Mouse (Mus musculus) stomach, postnatal 0 days (tissue): Measurements from ENCODE around the gene Plcb1. TPM values are rescaled to one million over a fixed set of nuclear protein-coding genes. Genes with fewer than 3 reads are reported as not detected.

ENCODE experiments used
- ATAC-seq: fragments of 200-750 bp; cut with Nextera tagmentation; 2 replicates; pipeline ENCODE4 v1.8.0; 2017; ENCODE audit not compliant: low FRiP score, low TSS enrichment
- DNase-seq: peaks from one replicate; pipeline ENCODE4 v3.0.0-alpha.2; 2016; ENCODE audit warnings: low spot score
- H3K27ac ChIP-seq: fragments of 300-500 bp; sonication (generic); replicated peaks from 2 replicates; pipeline ENCODE4 v1.5.1; 2014; ENCODE audit warnings: mild to moderate bottlenecking, control low read depth
- H3K27me3 ChIP-seq: fragments of 300-500 bp; sonication (generic); 2 replicates; pipeline ENCODE4 v1.6.1; 2014; ENCODE audit warnings: low read length; ENCODE audit not compliant: control insufficient read depth, insufficient read depth
- H3K36me3 ChIP-seq: fragments of 300-500 bp; sonication (generic); 2 replicates; pipeline ENCODE4 v1.6.1; 2014; ENCODE audit warnings: low read length, mixed read lengths; ENCODE audit not compliant: control insufficient read depth, insufficient read depth
- H3K4me1 ChIP-seq: fragments of 300-500 bp; sonication (generic); replicated peaks from 2 replicates; pipeline ENCODE4 v1.6.1; 2014; ENCODE audit warnings: antibody characterized with exemption; ENCODE audit not compliant: control insufficient read depth, insufficient read depth
- H3K4me2 ChIP-seq: fragments of 300-500 bp; sonication (generic); replicated peaks from 2 replicates; pipeline ENCODE4 v1.6.1; 2014; ENCODE audit warnings: low read depth, mild to moderate bottlenecking, control low read depth, moderate library complexity
- H3K4me3 ChIP-seq: fragments of 300-500 bp; sonication (generic); 2 replicates; pipeline ENCODE4 v1.5.1; 2014; ENCODE audit warnings: low read depth, low read length, control low read depth
- H3K9ac ChIP-seq: fragments of 300-500 bp; sonication (generic); 2 replicates; pipeline ENCODE4 v1.6.1; 2014; ENCODE audit warnings: mild to moderate bottlenecking, low read length, control low read depth, mixed read lengths
- H3K9me3 ChIP-seq: fragments of 300-500 bp; sonication (generic); 2 replicates; pipeline ENCODE4 v1.6.1; 2016; ENCODE audit warnings: low read length; ENCODE audit not compliant: control insufficient read depth
- CTCF ChIP-seq: IDR thresholded peaks from 2 replicates; pipeline ENCODE4 v1.5.1; 2016; ENCODE audit warnings: antibody characterized with exemption, low read depth, mild to moderate bottlenecking, moderate library complexity
- EP300 ChIP-seq: optimal IDR thresholded peaks from 2 replicates; pipeline ENCODE3; 2016; ENCODE audit warnings: antibody characterized with exemption
- WGBS: fragments of 180-500 bp; shearing (Covaris S2); extraction: QIAGEN DNeasy Blood & Tissue Kit; methylation state at CpG from one replicate; pipeline ENCODE4 v1.1.7; 2014; 5-methylcytosine and 5-hydroxymethylcytosine counted together
- polyA plus RNA-seq: library from polyadenylated mRNA; unstranded; fragments of >200 nt; fragmentation: Nextera tagmentation; extraction: Ambion mirVana; gene quantifications from 2 replicates; pipeline ENCODE4 v1.2.1, GENCODE M21; 2015

The Plcb1 gene
- polyA plus RNA-seq, 1 experiment from 2014 or later = 7.0 TPM

GRCm38 (mm10) chr2:134924143-134924655 lies 138.3 kb downstream of the Plcb1 start:
- no peaks in the 10 kb centered on the region for H3K27me3 ChIP-seq
- no peak overlapping the region for H3K4me3 ChIP-seq
- H3K27ac ChIP-seq = no peak overlapping the region
- no peaks in the 10 kb centered on the region for H3K9me3 ChIP-seq
- 75% methylated on average over 4 of the region's 4 CpGs for WGBS
- DNase-seq (no peak), ATAC-seq (0 out of 2 replicates have a peak, but pooled peaks have one; percentile 32)
- H3K9ac ChIP-seq = no peak overlapping the region
- H3K4me1 ChIP-seq = no peaks in the 10 kb centered on the region
- H3K4me2 ChIP-seq = no peak overlapping the region
- no peaks in the 10 kb centered on the region for H3K36me3 ChIP-seq
- TF ChIP-seq EP300 (no peak), CTCF (peak; percentile 37)

GRCm38 (mm10) chr2:134926266-134926665 lies 140.4 kb downstream of the Plcb1 start:
- ATAC-seq (no peak), DNase-seq (no peak)
- TF ChIP-seq CTCF = no peak
- no peak for TF ChIP-seq EP300
- H3K4me1 ChIP-seq = no peaks in the 10 kb centered on the region; the same call in 1 of the 2 replicates
- no peak overlapping the region for H3K27ac ChIP-seq
- no peaks in the 10 kb centered on the region for H3K9me3 ChIP-seq
- H3K27me3 ChIP-seq = no peaks in the 10 kb centered on the region
- H3K4me3 ChIP-seq = no peak overlapping the region
- no peaks in the 10 kb centered on the region for H3K36me3 ChIP-seq
- H3K4me2 ChIP-seq = no peak overlapping the region
- no peak overlapping the region for H3K9ac ChIP-seq
- WGBS = 44% methylated on average over 1 of the region's 1 CpGs

- Histone ChIP-seq H3K27ac (no peak overlapping the region), H3K36me3 (no peaks in the 10 kb centered on the region), H3K4me1 (no peaks in the 10 kb centered on the region; the same call in 1 of the 2 replicates), H3K9ac (no peak overlapping the region), H3K27me3 (no peaks in the 10 kb centered on the region), H3K9me3 (no peaks in the 10 kb centered on the region), H3K4me3 (no peak overlapping the region), H3K4me2 (no peak overlapping the region)
- DNase-seq (no peak), ATAC-seq (no peak)
- 40% methylated on average over 5 of the region's 5 CpGs for whole genome bisulfite sequencing
- TF ChIP-seq EP300 (no peak), CTCF (no peak)
Observed at GRCm38 (mm10) chr2:134927072-134927471, 141.2 kb downstream of the Plcb1 start.

- Histone ChIP-seq H3K4me3 (no peak overlapping the region), H3K27me3 (no peaks in the 10 kb centered on the region), H3K36me3 (no peaks in the 10 kb centered on the region), H3K9ac (no peak overlapping the region), H3K9me3 (no peaks in the 10 kb centered on the region), H3K27ac (no peak overlapping the region), H3K4me1 (no peaks in the 10 kb centered on the region; the same call in 1 of the 2 replicates), H3K4me2 (no peak overlapping the region)
- ATAC-seq (no peak), DNase-seq (no peak)
- TF ChIP-seq EP300 (no peak), CTCF (no peak)
Observed at GRCm38 (mm10) chr2:134929452-134929851, 143.6 kb downstream of the Plcb1 start.

GRCm38 (mm10) chr2:134930961-134931360 lies 145.1 kb downstream of the Plcb1 start:
- no peaks in the 10 kb centered on the region for H3K9me3 ChIP-seq
- no peaks in the 10 kb centered on the region for H3K27me3 ChIP-seq
- TF ChIP-seq CTCF (no peak), EP300 (no peak)
- no peak for DNase-seq
- H3K36me3 ChIP-seq = no peaks in the 10 kb centered on the region
- 58% methylated on average over 4 of the region's 4 CpGs for WGBS
- H3K27ac ChIP-seq = no peak overlapping the region
- H3K4me3 ChIP-seq = no peak overlapping the region
- no peak for ATAC-seq
- H3K9ac ChIP-seq = no peak overlapping the region
- H3K4me1 ChIP-seq = no peaks in the 10 kb centered on the region; the same call in 1 of the 2 replicates
- no peak overlapping the region for H3K4me2 ChIP-seq

GRCm38 (mm10) chr2:134931756-134932421 lies 146.0 kb downstream of the Plcb1 start:
- no peak overlapping the region; the same call in 1 of the 2 replicates for H3K4me2 ChIP-seq
- 45% methylated on average over 5 of the region's 5 CpGs for WGBS
- no peak overlapping the region for H3K27ac ChIP-seq
- H3K9ac ChIP-seq = no peak overlapping the region
- H3K9me3 ChIP-seq = no peaks in the 10 kb centered on the region
- TF ChIP-seq EP300 = no peak
- DNase-seq (peak; percentile 23), ATAC-seq (no peak; the same call in 1 of the 2 replicates)
- H3K36me3 ChIP-seq = no peaks in the 10 kb centered on the region
- no peaks in the 10 kb centered on the region for H3K27me3 ChIP-seq
- no peaks in the 10 kb centered on the region; the same call in 1 of the 2 replicates for H3K4me1 ChIP-seq
- H3K4me3 ChIP-seq = no peak overlapping the region
